Mouse (Mus musculus) stomach, postnatal 0 days (tissue): ENCODE measurements around the gene Dhx40.

Experiments used
- CTCF ChIP-seq: IDR thresholded peaks from 2 replicates; pipeline ENCODE4 v1.5.1; 2016; ENCODE audit warnings: antibody characterized with exemption, low read depth, mild to moderate bottlenecking, moderate library complexity
- EP300 ChIP-seq: optimal IDR thresholded peaks from 2 replicates; pipeline ENCODE3; 2016; ENCODE audit warnings: antibody characterized with exemption

GRCm38 (mm10) chr11:86751010-86751409 lies 56.5 kb downstream of the Dhx40 start:
- TF ChIP-seq CTCF (no peak), EP300 (no peak)
